Comparison of ENCODE assay signal across 13 mouse cellular contexts in genomic region chr12:108078122-108078752, GRCm38 (mm10).
DNase-seq lines count a peak whose midpoint lies in the region; ATAC-seq and TF ChIP-seq lines count a peak whose summit lies in the region.
"Had no signal": no experiment of that assay in that cellular context is flagged by ENCODE, and none has a peak within 500 bp of the region (broad histone marks: within the 10 kb centered on the region; RNA-seq: fewer than 3 reads in every experiment).

No protein-coding gene starts in this region.

- no peak overlapping the region for H3K4me2 ChIP-seq in lung, postnatal 0 days (replicated peaks; ENCODE audit: low read depth, low read length)
- no peak overlapping the region for H3K4me2 ChIP-seq in intestine, embryonic 16.5 days (ENCODE audit: low read depth, low read length)
- no peak overlapping the region for H3K4me2 ChIP-seq in stomach, embryonic 14.5 days (replicated peaks; ENCODE audit: low read depth, low read length)
- H3K4me2 ChIP-seq: limb, embryonic 13.5 days; midbrain, embryonic 15.5 days had no signal

- H3K4me3 ChIP-seq in lung, postnatal 0 days (ENCODE audit: low read depth, low read length) = no peak overlapping the region
- H3K4me3 ChIP-seq in intestine, embryonic 16.5 days (ENCODE audit: low read length) = no peak overlapping the region
- H3K4me3 ChIP-seq in stomach, embryonic 14.5 days (ENCODE audit: low read depth, low read length) = no peak overlapping the region
- H3K4me3 ChIP-seq: limb, embryonic 13.5 days; midbrain, embryonic 15.5 days had no signal

- no peaks in the 10 kb centered on the region for H3K4me1 ChIP-seq in lung, postnatal 0 days (ENCODE audit: insufficient read depth, low read depth, low read length)
- no peaks in the 10 kb centered on the region for H3K4me1 ChIP-seq in intestine, embryonic 16.5 days (ENCODE audit: control insufficient read depth, insufficient read depth, low read length)
- no peaks in the 10 kb centered on the region for H3K4me1 ChIP-seq in stomach, embryonic 14.5 days (ENCODE audit: control insufficient read depth, insufficient read depth, low read length)
- H3K4me1 ChIP-seq: limb, embryonic 13.5 days; midbrain, embryonic 15.5 days had no signal

- peak; percentile 9; the same call in 1 of the 2 replicates for TF ChIP-seq CTCF in lung, postnatal 0 days (IDR thresholded peaks at IDR 0.05)

- H3K36me3 ChIP-seq in lung, postnatal 0 days (ENCODE audit: insufficient read depth, low read length) = no peaks in the 10 kb centered on the region
- no peaks in the 10 kb centered on the region for H3K36me3 ChIP-seq in intestine, embryonic 16.5 days (ENCODE audit: control insufficient read depth, insufficient read depth, low read length)
- no peaks in the 10 kb centered on the region for H3K36me3 ChIP-seq in stomach, embryonic 14.5 days (ENCODE audit: control insufficient read depth, insufficient read depth, low read length)
- H3K36me3 ChIP-seq: limb, embryonic 13.5 days; midbrain, embryonic 15.5 days had no signal

- WGBS in lung, postnatal 0 days = 64% methylated on average over 10 of the region's 10 CpGs
- 73% methylated on average over 10 of the region's 10 CpGs for WGBS in intestine, embryonic 16.5 days
- whole genome bisulfite sequencing in stomach, embryonic 14.5 days = 72% methylated on average over 10 of the region's 10 CpGs

- no peak for TF ChIP-seq EP300 in lung, postnatal 0 days (IDR thresholded peaks at IDR 0.05)

- peak; percentile 18 for DNase-seq in embryo, embryonic 11 days
- DNase-seq in embryo, embryonic 9.5 days (ENCODE audit: extremely low spot score) = no peak
- no peak for DNase-seq in lung, postnatal 0 days (ENCODE audit: low spot score)
- DNase-seq in lung, postnatal 14 days = no peak
- DNase-seq in embryo, embryonic 10.5 days (ENCODE audit: low spot score) = no peak
- no peak for DNase-seq in ovary, adult 18-20 months (ENCODE audit: low spot score)
- DNase-seq: B cell, adult 2 months; cerebellum, adult 11-12 months; gastrocnemius, postnatal 25 days had no signal

- H3K27ac ChIP-seq in lung, postnatal 0 days (ENCODE audit: low read length) = no peak overlapping the region
- H3K27ac ChIP-seq in intestine, embryonic 16.5 days (ENCODE audit: low read length) = no peak overlapping the region
- H3K27ac ChIP-seq in stomach, embryonic 14.5 days (ENCODE audit: low read length) = no peak overlapping the region
- H3K27ac ChIP-seq: limb, embryonic 13.5 days; midbrain, embryonic 15.5 days had no signal

- no peaks in the 10 kb centered on the region for H3K27me3 ChIP-seq in lung, postnatal 0 days (replicated peaks; ENCODE audit: insufficient read depth, low read length)
- no peaks in the 10 kb centered on the region for H3K27me3 ChIP-seq in intestine, embryonic 16.5 days (replicated peaks; ENCODE audit: control insufficient read depth, insufficient read depth, low read length)
- H3K27me3 ChIP-seq in stomach, embryonic 14.5 days (ENCODE audit: control insufficient read depth, insufficient read depth, low read length) = no peaks in the 10 kb centered on the region
- H3K27me3 ChIP-seq: limb, embryonic 13.5 days; midbrain, embryonic 15.5 days had no signal

- ATAC-seq in lung, postnatal 0 days = no peak
- ATAC-seq in intestine, embryonic 16.5 days = peak; percentile 60; the same call in 1 of the 2 replicates
- ATAC-seq in stomach, embryonic 14.5 days (ENCODE audit: insufficient number of reproducible peaks, insufficient read depth, low FRiP score, low read depth) = 0 out of 2 replicates have a peak, but pooled peaks have one; percentile 46
- ATAC-seq: midbrain, embryonic 15.5 days had no signal

- no peak overlapping the region for H3K9ac ChIP-seq in lung, postnatal 0 days (replicated peaks; ENCODE audit: low read depth)
- H3K9ac ChIP-seq in intestine, embryonic 16.5 days (ENCODE audit: low read depth, low read length) = no peak overlapping the region
- H3K9ac ChIP-seq in stomach, embryonic 14.5 days (replicated peaks; ENCODE audit: low read depth, low read length) = no peak overlapping the region
- H3K9ac ChIP-seq: limb, embryonic 13.5 days; midbrain, embryonic 15.5 days had no signal

- H3K9me3 ChIP-seq in lung, postnatal 0 days (ENCODE audit: low read length) = no peaks in the 10 kb centered on the region
- no peaks in the 10 kb centered on the region for H3K9me3 ChIP-seq in intestine, embryonic 16.5 days (ENCODE audit: control insufficient read depth, low read length)
- no peaks in the 10 kb centered on the region for H3K9me3 ChIP-seq in stomach, embryonic 14.5 days (ENCODE audit: control insufficient read depth, low read depth, low read length)
- H3K9me3 ChIP-seq: limb, embryonic 13.5 days; midbrain, embryonic 15.5 days had no signal
